Mouse (Mus musculus) embryonic facial prominence, embryonic 11.5 days (tissue): ENCODE measurements around the gene Dgat2. TPM values are rescaled to one million over a fixed set of nuclear protein-coding genes. Genes with fewer than 3 reads are reported as not detected.

Experiments used
- ATAC-seq: fragments of 200-750 bp; cut with Nextera tagmentation; replicated peaks from 2 replicates; pipeline ENCODE4 v1.8.0; 2017; ENCODE audit warnings: low read depth; ENCODE audit not compliant: insufficient number of reproducible peaks, low FRiP score, low TSS enrichment
- DNase-seq: peaks from one replicate; pipeline ENCODE4 v3.0.0-alpha.2; 2015; ENCODE audit warnings: low spot score
- H3K27ac ChIP-seq: fragments of 300-500 bp; sonication (generic); replicated peaks from 2 replicates; pipeline ENCODE4 v1.5.1; 2014; ENCODE audit warnings: mild to moderate bottlenecking, low read depth, low read length, control low read depth
- H3K27me3 ChIP-seq: fragments of 300-500 bp; sonication (generic); 2 replicates; pipeline ENCODE4 v1.6.1; 2014; ENCODE audit warnings: mild to moderate bottlenecking, low read length, moderate library complexity, mixed read lengths; ENCODE audit not compliant: control insufficient read depth, insufficient read depth
- H3K36me3 ChIP-seq: fragments of 300-500 bp; sonication (generic); replicated peaks from 2 replicates; pipeline ENCODE4 v1.6.1; 2014; ENCODE audit warnings: low read depth, mild to moderate bottlenecking, low read length, moderate library complexity, mixed read lengths; ENCODE audit not compliant: control insufficient read depth, insufficient read depth
- H3K4me1 ChIP-seq: fragments of 300-500 bp; sonication (generic); 2 replicates; pipeline ENCODE4 v1.6.1; 2014; ENCODE audit warnings: low read length, mixed read lengths; ENCODE audit not compliant: control insufficient read depth, insufficient read depth
- H3K4me2 ChIP-seq: fragments of 300-500 bp; sonication (generic); 2 replicates; pipeline ENCODE4 v1.6.1; 2014; ENCODE audit warnings: low read depth, mild to moderate bottlenecking, control low read depth, low read length, moderate library complexity
- H3K4me3 ChIP-seq: fragments of 300-500 bp; sonication (generic); 2 replicates; pipeline ENCODE4 v1.5.1; 2014; ENCODE audit warnings: low read depth, low read length, control low read depth
- H3K9ac ChIP-seq: fragments of 300-500 bp; sonication (generic); replicated peaks from 2 replicates; pipeline ENCODE4 v1.6.1; 2014; ENCODE audit warnings: mild to moderate bottlenecking, control low read depth, low read length
- H3K9me3 ChIP-seq: fragments of 300-500 bp; sonication (generic); replicated peaks from 2 replicates; pipeline ENCODE4 v1.6.1; 2016; ENCODE audit warnings: mild to moderate bottlenecking, low read length, inconsistent platforms, mixed read lengths; ENCODE audit not compliant: control insufficient read depth
- WGBS: fragments of 180-500 bp; shearing (Covaris S2); extraction: QIAGEN DNeasy Blood & Tissue Kit; methylation state at CpG from one replicate; pipeline ENCODE4 v1.1.7; 2014; 5-methylcytosine and 5-hydroxymethylcytosine counted together
- polyA plus RNA-seq: library from polyadenylated mRNA; unstranded; fragments of >200 nt; fragmentation: Nextera tagmentation; extraction: Ambion mirVana; gene quantifications from 2 replicates; pipeline ENCODE4 v1.2.1, GENCODE M21; 2014

The Dgat2 gene
- polyA plus RNA-seq, 1 experiment from 2014 or later = 9.4 TPM

DNA sequence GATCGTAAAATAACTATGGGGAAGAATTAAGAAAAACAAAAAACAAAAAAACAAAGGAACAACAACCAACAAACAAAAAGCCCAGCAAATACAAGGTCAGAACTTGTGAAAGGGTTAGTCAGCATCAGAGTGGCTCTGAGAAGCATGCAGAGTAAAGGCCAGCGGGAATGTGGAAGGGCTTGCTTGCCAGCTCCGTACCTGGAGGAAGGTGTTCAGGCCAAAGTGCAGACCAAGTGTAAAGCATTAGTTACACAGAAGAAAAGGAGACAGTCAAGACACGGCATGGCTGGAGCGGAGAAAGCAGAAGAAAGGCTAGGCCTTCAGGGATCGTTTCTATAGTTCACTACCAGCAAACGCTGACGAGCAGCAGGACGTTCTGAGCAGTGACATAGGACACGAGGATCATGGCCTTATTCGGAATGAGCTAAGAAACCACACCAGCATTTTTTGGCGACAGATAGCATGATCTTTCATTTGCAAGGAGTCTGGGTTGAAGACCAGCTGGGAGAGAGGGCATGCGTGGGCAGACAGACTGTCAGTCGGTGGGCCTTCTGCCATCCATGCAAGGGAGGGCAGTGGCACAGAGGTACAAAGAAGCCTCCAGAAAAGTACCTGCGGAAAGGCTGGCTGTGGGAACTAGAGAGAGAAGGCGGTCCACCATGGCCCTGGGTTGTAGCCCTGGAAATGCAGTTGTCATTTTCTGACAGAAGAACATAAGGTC is 68.4 kb downstream of the Dgat2 start:
- ATAC-seq = no peak
- Histone ChIP-seq H3K4me3 (no peak overlapping the region), H3K27ac (no peak overlapping the region), H3K9me3 (no peaks in the 10 kb centered on the region), H3K4me1 (no peaks in the 10 kb centered on the region), H3K36me3 (no peaks in the 10 kb centered on the region), H3K27me3 (no peaks in the 10 kb centered on the region), H3K9ac (no peak overlapping the region), H3K4me2 (no peak overlapping the region)
- 85% methylated on average over 16 of the region's 16 CpGs for WGBS
- DNase-seq = no peak

DNA sequence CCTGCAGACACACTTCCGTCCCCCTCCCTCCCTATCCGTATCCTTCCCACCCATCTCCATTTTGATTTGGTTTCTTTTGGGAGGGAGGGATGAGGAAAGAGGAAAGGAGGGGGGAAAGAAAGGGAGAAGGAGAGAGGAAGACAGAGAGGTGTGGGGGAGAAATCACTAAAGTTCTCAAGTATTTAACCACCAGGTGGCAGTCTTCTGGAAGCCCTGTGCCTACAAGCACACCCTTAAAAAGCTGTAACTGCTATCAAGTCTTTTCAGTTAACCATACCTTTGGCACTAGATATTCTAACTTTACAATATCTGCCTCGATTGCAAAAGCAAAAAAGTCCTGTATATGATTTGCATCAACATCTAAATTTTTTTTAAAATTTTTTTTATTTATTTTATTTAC is 75.0 kb downstream of the Dgat2 start:
- peak; percentile 89 for DNase-seq

DNA sequence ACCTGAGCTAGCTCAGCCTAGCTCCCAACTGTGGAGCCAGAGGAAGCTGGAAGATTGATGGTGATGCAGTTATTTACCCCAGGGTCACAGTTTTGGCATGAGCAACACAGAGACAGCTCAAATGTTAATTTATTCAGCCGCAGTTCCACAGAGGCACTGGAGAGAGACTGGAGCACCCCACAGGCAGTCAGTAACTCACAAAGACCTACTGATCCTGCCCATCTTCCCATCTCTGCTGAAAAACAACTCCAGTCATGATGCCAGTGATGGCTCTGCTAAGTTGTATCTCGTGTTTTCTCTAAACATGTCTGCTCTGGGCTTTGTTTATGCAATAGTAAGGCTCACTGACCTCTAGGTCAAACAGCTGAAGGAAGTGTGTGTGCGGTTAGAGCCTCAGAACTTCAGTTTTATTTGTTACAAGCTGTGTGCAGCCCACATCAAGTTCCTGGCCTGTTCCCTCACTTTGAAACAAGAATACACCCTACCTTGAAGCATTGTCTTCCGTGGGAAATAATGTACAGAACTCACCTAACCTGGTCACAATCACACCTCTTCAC is 75.7 kb downstream of the Dgat2 start:
- Histone ChIP-seq H3K9ac (no peak overlapping the region), H3K27me3 (no peaks in the 10 kb centered on the region), H3K4me2 (no peak overlapping the region), H3K27ac (no peak overlapping the region), H3K9me3 (no peaks in the 10 kb centered on the region), H3K36me3 (no peaks in the 10 kb centered on the region), H3K4me1 (no peaks in the 10 kb centered on the region), H3K4me3 (no peak overlapping the region)
- ATAC-seq = no peak
- DNase-seq = no peak
- 38% methylated on average over 4 of the region's 4 CpGs for WGBS

More for the DNA sequence above, 75.0 kb downstream of the Dgat2 start:
- Histone ChIP-seq H3K9ac (no peak overlapping the region), H3K4me2 (no peak overlapping the region), H3K36me3 (no peaks in the 10 kb centered on the region), H3K27me3 (no peaks in the 10 kb centered on the region), H3K27ac (no peak overlapping the region), H3K4me1 (no peaks in the 10 kb centered on the region), H3K4me3 (no peak overlapping the region), H3K9me3 (no peaks in the 10 kb centered on the region)
- ATAC-seq = no peak
- WGBS = 28% methylated on average over 3 of the region's 3 CpGs

Other genes with a start within 250 kb of the Dgat2 start
- 11.1 and 15.5 TPM in 2 replicates for gene Uvrag, start 41.6 kb downstream of the Dgat2 start, polyA plus RNA-seq
- gene Mogat2, start 55.9 kb upstream of the Dgat2 start, polyA plus RNA-seq = 12.5 and 14.7 TPM in 2 replicates
- gene Map6, start 84.7 kb upstream of the Dgat2 start, polyA plus RNA-seq = 8.9 and 11.5 TPM in 2 replicates
- gene Serpinh1, start 170.5 kb upstream of the Dgat2 start, polyA plus RNA-seq = 373 and 399 TPM in 2 replicates
- gene Gdpd5, start 198.7 kb upstream of the Dgat2 start, polyA plus RNA-seq = 10.2 and 13.2 TPM in 2 replicates